Mouse (Mus musculus) cerebellum, adult (tissue): ENCODE data around the gene Slc45a2.

ENCODE experiments used
- ATAC-seq: cut with Nextera tagmentation; 2 replicates; pipeline ENCODE4 v1.9.2; 2017; ENCODE audit warnings: mild to moderate bottlenecking, moderate library complexity, mixed read lengths; ENCODE audit not compliant: insufficient number of reproducible peaks, low FRiP score, low TSS enrichment

The Slc45a2 gene

DNA sequence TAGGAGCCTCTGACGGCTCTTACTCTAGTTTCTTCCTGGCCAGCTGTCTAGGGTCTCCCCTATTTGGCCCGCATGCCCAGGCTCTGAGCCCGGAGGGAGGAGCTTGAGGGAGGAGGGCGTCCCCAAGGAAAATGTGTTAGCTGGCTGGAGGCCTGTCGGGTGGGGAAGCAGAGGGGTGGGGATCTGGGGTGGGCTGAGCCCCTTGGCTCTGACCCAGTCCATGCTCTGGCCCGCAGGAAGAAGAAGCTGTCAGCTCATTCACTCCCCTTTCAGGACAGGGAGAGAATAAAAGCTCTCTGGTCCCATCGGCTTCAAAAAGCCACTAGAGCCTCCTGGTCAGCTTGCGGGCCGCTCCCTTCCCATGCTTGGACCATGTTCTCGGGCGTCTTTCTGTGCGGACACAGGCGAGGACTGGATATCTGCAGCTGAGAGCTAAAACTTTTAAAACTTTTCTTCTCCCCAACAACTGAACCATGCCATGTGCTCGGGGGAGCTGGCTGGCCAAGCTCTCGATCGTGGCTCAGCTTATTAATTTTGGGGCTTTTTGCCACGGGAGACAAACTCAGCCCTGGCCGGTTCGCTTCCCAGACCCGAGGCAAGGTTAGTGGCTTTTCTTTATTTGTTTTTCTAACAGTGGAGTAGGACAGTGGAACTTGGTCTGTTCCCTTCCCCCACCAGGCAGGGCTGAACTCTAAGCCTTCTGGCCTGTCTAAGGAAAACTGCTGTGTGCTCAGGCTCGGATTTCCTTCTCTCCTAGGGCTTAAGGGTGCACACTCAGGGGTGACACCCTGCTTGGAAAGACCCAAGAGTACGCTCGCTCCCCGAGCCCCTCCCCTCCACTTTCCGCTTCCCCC lies 64.3 kb downstream of the Slc45a2 start, which contains the start of gene Adamts12:
Gene Adamts12 (plus strand): TSS at position 233 of the 854 bp plus-strand sequence.
- no peak for ATAC-seq

DNA sequence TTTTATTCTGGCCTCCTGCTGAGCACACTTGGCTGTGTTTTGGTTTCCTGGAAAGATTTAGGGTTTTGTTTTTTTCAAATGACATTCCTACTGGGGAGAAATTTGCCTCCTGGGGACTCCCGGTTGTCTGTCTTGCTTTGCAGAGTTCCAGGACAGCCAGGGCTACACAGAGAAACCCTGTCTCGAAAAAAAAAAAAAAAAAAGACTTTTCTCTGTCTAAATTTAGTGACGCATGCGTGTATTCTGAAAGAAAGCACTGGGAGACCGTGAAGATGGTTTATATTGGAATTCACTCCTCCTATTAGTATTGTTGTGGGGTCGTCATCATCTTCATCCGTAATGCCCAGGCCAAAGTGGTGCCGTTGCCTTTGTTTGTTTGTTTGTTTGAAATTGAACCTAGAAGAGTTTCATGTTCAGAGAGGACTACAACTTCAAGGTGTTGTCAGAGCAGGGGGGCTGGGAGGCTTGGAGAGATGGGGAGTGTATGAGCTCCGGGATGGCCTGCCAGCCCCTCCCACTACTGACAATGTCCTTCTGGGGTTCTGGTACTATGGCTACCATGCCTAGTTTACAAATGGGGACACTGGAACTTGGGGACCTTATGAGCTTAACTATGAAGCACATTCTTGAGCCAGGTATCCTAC lies 65.1 kb downstream of the Slc45a2 start:
- no peak for ATAC-seq

DNA sequence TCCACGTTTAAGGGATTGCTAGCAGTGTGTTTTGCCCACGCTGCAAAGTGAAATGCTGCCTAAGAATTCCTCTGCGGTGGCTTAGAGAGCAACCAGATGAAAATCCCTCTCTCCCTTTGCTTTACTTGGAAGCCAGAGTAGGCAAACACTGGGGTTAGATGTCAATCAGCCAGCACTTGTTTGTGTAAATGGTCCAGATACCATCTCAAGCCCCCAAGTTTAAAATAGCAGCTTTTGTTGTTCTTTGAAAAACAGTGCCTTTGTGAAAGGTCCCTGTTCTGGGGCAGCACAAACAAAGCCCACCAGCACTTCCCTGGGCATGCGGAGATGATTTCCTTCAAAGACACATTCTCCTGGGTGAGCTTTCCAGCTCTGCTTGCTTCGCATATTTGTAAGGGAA lies 65.8 kb downstream of the Slc45a2 start:
- ATAC-seq: no peak

DNA sequence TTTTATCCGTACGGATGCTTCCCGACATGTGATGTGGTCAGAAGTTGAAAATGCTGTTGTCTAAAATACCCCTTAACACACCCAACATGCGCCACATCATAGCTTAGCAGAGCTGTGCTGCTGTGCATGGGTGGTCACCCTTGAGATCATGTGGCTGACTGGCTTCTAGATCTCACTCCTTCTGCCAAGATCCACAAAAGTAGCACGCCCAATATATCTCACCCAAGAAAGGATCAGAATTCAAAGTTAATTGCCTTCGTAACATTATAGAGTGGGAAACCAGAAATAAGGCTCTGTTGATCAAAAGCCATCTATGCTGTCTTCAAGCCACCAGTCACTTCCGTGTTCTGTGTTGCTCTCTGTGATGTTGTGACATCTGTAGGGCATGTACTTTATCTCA lies 67.4 kb downstream of the Slc45a2 start:
- ATAC-seq: no peak

DNA sequence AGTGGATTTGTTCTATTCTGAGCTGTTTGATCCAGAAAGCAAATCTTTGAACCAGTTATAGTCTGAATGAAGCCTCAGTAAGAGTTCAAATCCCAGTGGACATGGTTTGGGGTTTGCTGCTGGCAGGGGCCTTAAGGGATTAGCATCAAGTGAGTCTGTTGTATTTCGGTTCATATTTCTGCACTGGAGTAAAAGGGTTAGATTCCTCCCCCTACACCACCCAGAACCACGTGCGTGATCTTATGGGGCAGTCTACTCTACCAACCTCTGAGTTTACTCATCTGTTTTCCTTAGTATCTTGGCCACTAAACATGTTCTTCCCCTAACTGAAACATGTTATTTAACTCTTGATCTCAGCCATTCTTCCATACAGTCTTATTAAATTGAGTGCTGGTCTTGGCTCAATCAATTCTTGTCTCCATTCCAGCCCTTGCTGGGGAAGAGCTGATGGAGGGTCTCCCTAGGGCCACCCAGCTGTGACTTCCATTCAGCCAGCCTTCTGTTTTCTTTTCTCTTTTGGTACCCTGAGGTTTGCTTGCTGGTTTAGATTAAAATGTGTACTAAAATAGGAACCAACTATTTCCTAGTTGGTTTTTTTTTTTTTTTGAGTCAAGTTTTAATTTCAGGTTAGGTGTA lies 75.3 kb downstream of the Slc45a2 start:
- ATAC-seq: no peak
